Mouse (Mus musculus) lung, postnatal 0 days (tissue): Measurements from ENCODE around the gene Wdr12. TPM values are rescaled to one million over a fixed set of nuclear protein-coding genes. Genes with fewer than 3 reads are reported as not detected.

Source experiments
- ATAC-seq: fragments of 200-750 bp; cut with Nextera tagmentation; 2 replicates; pipeline ENCODE4 v1.8.0; 2017; ENCODE audit warnings: moderate library complexity
- DNase-seq: peaks from one replicate; pipeline ENCODE4 v3.0.0-alpha.2; 2016; ENCODE audit warnings: low spot score
- H3K27ac ChIP-seq: fragments of 300-500 bp; sonication (generic); 2 replicates; pipeline ENCODE4 v1.5.1; 2014; ENCODE audit warnings: antibody characterized with exemption, mild to moderate bottlenecking, low read length, mixed read lengths
- H3K27me3 ChIP-seq: fragments of 300-500 bp; sonication (generic); replicated peaks from 2 replicates; pipeline ENCODE4 v1.6.1; 2014; ENCODE audit warnings: low read length, mixed read lengths; ENCODE audit not compliant: insufficient read depth
- H3K36me3 ChIP-seq: fragments of 300-500 bp; sonication (generic); 2 replicates; pipeline ENCODE4 v1.6.1; 2014; ENCODE audit warnings: low read length, mixed read lengths; ENCODE audit not compliant: insufficient read depth
- H3K4me1 ChIP-seq: fragments of 300-500 bp; sonication (generic); 2 replicates; pipeline ENCODE4 v1.6.1; 2014; ENCODE audit warnings: antibody characterized with exemption, low read depth, low read length, mixed read lengths; ENCODE audit not compliant: insufficient read depth
- H3K4me2 ChIP-seq: fragments of 300-500 bp; sonication (generic); replicated peaks from 2 replicates; pipeline ENCODE4 v1.6.1; 2014; ENCODE audit warnings: low read depth, mild to moderate bottlenecking, low read length, moderate library complexity, mixed read lengths
- H3K4me3 ChIP-seq: fragments of 300-500 bp; sonication (generic); 2 replicates; pipeline ENCODE4 v1.5.1; 2014; ENCODE audit warnings: low read depth, low read length
- H3K9ac ChIP-seq: fragments of 300-500 bp; sonication (generic); replicated peaks from 2 replicates; pipeline ENCODE4 v1.6.1; 2014; ENCODE audit warnings: low read depth, mild to moderate bottlenecking
- H3K9me3 ChIP-seq: fragments of 300-500 bp; sonication (generic); 2 replicates; pipeline ENCODE4 v1.6.1; 2016; ENCODE audit warnings: low read length, mixed read lengths
- CTCF ChIP-seq: IDR thresholded peaks from 2 replicates; pipeline ENCODE4 v1.5.1; 2016; ENCODE audit warnings: antibody characterized with exemption, mild to moderate bottlenecking
- EP300 ChIP-seq: IDR thresholded peaks from 2 replicates; pipeline ENCODE4 v1.6.1; 2016; ENCODE audit warnings: antibody characterized with exemption, mild to moderate bottlenecking, control low read depth
- WGBS: fragments of 180-500 bp; shearing (Covaris S2); extraction: QIAGEN DNeasy Blood & Tissue Kit; methylation state at CpG from one replicate; pipeline ENCODE4 v1.1.7; 2014; 5-methylcytosine and 5-hydroxymethylcytosine counted together
- polyA plus RNA-seq: library from polyadenylated mRNA; unstranded; fragments of >200 nt; fragmentation: Nextera tagmentation; extraction: Ambion mirVana; gene quantifications from 2 replicates; pipeline ENCODE4 v1.2.1, GENCODE M21; 2015

Gene Wdr12
- polyA plus RNA-seq, 1 experiment from 2014 or later = 10.5 TPM

DNA sequence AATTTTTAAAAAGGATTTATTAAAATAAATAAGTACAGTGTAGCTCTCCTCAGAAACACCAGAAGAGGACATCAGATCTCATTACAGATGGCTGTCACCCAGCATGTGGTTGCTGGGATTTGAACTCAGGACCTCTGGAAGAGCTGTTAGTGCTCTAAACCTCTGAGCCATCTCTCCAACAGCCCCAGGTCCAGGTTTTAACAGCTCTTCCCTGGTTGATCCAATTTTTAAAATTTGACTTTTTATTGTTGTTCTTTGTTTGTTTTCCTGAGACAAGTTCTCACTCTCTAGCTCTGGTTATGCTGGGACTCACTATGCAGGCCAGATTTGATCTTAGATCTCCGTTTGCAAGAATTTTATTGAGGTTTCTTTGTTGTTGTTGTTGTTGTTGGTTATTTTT, 53.9 kb downstream of the Wdr12 start:
- no peak for ATAC-seq

DNA sequence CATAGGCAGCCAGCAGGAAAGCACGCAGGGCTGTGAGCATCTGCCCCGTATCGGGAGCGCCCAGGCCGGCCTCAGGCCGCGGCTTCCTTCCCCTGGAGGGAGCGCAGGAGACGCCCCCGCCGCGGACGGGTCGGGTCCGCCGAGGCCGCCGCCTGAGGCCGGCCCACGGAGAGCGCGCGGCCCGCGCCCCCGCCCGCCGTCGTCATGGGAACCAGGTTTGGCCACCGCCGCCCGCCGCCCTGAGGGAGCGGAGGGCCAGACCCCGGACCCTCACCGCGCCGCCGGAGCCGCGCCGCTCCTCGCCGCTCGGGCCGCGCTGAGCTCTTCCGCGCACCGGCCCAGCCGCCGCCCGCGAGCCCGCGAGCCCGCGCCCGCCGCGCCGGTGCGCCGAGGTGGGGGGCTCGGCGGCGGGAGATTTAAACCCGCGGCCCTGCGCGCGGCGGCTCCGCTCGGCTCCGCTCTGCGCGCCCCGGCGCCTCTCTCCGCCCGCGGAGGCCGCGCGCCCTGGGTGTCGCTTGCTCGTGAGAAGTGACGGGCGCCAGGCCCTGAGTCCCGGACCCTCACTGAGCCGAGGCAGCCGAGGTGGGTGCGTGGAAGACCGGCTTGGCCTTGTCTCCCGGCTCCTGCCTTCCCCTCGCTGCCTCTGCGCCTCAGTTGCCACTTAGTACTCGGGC, 55.5 kb downstream of the Wdr12 start, which contains the start of gene Ica1l:
Ica1l (minus strand) TSS at position 389 of the 674 bp plus-strand sequence.
- Histone ChIP-seq H3K4me1 (no peaks in the 10 kb centered on the region), H3K27me3 (peaks cover 12% of the 10 kb centered on the region), H3K4me3 (peak within 1 kb of the TSS; percentile 67), H3K36me3 (no peaks in the 10 kb centered on the region), H3K9me3 (no peaks in the 10 kb centered on the region), H3K9ac (peak within 1 kb of the TSS; percentile 23), H3K4me2 (peak within 1 kb of the TSS; percentile 98), H3K27ac (no peak within 1 kb of the TSS)
- peak; percentile 85 for ATAC-seq
- WGBS = under 1% methylated on average over 53 of the region's 99 CpGs
- DNase-seq = peak; percentile 52
- TF ChIP-seq EP300 (no peak), CTCF (no peak)

More for the DNA sequence above, 53.9 kb downstream of the Wdr12 start:
- Histone ChIP-seq H3K27ac (no peak overlapping the region), H3K27me3 (peaks cover 12% of the 10 kb centered on the region), H3K36me3 (no peaks in the 10 kb centered on the region), H3K9me3 (no peaks in the 10 kb centered on the region), H3K9ac (no peak overlapping the region), H3K4me2 (no peak overlapping the region), H3K4me1 (no peaks in the 10 kb centered on the region), H3K4me3 (no peak overlapping the region)
- TF ChIP-seq EP300 = no peak
- no peak for TF ChIP-seq CTCF
- 84% methylated on average over 1 of the region's 1 CpGs for WGBS
- no peak for DNase-seq

DNA sequence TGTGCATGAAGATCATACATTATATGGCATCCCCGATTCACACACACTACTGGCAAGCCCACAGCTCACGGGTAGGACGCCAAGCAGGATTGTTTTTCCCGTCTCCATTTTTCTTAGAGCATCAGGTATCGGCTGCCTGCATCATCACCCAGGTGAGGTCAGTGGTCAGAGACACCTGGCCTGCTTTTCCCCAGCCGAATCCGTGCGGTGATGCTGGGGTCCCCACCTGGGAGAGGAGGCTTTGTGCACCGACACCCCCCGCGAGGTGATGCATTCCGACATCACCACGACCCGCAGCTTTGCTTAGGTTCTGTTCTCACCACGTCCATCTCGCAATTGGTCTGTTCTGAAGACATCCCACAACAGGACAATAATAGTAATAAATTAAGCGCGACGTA, 56.0 kb downstream of the Wdr12 start:
- WGBS = 3% methylated on average over 19 of the region's 19 CpGs
- H3K36me3 ChIP-seq = no peaks in the 10 kb centered on the region
- ATAC-seq (no peak; the same call in 1 of the 2 replicates), DNase-seq (no peak)
- no peaks in the 10 kb centered on the region for H3K4me1 ChIP-seq
- H3K4me2 ChIP-seq = peak overlapping the region; percentile 98
- H3K9ac ChIP-seq = no peak overlapping the region; the same call in 1 of the 2 replicates
- TF ChIP-seq EP300 (no peak), CTCF (no peak)
- no peak overlapping the region for H3K27ac ChIP-seq
- H3K9me3 ChIP-seq = no peaks in the 10 kb centered on the region
- peaks cover 12% of the 10 kb centered on the region for H3K27me3 ChIP-seq
- peak overlapping the region; percentile 67 for H3K4me3 ChIP-seq

DNA sequence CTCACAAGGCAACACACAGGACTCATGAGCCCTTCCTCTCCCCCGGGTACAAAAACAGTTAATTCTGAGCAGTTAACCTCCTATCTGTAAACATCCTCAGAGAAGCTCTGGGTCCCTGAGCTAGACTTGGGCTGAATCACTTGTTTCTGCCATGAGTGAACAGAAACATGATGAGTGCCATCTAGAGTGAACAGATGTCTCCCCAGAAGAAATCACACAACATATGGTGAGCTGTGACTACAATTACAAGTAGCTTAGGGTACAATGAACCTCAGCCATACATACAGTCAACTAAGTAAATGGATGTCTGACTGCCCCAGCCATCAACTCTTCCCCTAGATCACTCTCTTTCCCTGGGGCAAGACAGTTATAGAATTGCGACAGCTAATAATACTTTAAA, 63.4 kb downstream of the Wdr12 start:
- DNase-seq (no peak), ATAC-seq (no peak)
- no peak overlapping the region for H3K9ac ChIP-seq
- H3K4me1 ChIP-seq = no peaks in the 10 kb centered on the region
- WGBS = 90% methylated on average over 2 of the region's 2 CpGs
- TF ChIP-seq EP300 (no peak), CTCF (no peak)
- no peak overlapping the region for H3K27ac ChIP-seq
- no peak overlapping the region for H3K4me3 ChIP-seq
- H3K9me3 ChIP-seq = no peaks in the 10 kb centered on the region
- no peaks in the 10 kb centered on the region for H3K36me3 ChIP-seq
- H3K4me2 ChIP-seq = no peak overlapping the region
- no peaks in the 10 kb centered on the region for H3K27me3 ChIP-seq

Other genes with a start within 250 kb of the Wdr12 start
- 12.5 and 12.7 TPM in 2 replicates for gene Fam117b, start 185.6 kb downstream of the Wdr12 start, polyA plus RNA-seq
- gene Ica1l, start 55.5 kb downstream of the Wdr12 start, polyA plus RNA-seq = 0.39 and 0.62 TPM in 2 replicates
- 3.0 and 3.5 TPM in 2 replicates for gene Carf, start 398 bp downstream of the Wdr12 start, polyA plus RNA-seq
- gene Nbeal1, start 82.0 kb upstream of the Wdr12 start, polyA plus RNA-seq = 11.8 and 15.6 TPM in 2 replicates
- gene Cyp20a1, start 244.7 kb upstream of the Wdr12 start, polyA plus RNA-seq = 15.8 and 16.8 TPM in 2 replicates